Mouse (Mus musculus): ENCODE data around the gene Pcp4l1.
A peak's percentile ranks its signal among the peaks of the same experiment; 100 is the strongest.

Gene Pcp4l1

DNA sequence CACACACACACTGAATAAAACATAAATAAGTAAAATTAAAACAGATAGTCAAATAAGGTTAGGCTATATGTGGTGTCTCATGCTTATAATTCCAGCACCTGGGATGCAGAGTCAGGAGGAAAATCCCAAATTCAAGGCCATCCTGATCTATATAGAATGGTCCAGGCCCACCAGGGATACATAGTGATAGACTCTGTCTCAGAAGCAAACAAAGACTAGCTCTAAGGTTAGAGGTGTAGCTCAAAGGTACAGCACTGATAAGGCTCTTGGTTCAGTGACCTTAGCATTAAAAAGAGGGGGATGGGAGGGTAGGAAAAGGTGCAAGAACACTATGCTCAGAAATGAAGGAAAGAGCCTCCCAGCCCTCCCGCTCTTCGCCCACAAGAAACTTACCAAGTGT is 60.5 kb downstream of the Pcp4l1 start:
- no peak for DNase-seq

GRCm38 (mm10) chr1:171130971-171131370 is 65.1 kb downstream of the Pcp4l1 start:
- DNase-seq, result no peak

DNA sequence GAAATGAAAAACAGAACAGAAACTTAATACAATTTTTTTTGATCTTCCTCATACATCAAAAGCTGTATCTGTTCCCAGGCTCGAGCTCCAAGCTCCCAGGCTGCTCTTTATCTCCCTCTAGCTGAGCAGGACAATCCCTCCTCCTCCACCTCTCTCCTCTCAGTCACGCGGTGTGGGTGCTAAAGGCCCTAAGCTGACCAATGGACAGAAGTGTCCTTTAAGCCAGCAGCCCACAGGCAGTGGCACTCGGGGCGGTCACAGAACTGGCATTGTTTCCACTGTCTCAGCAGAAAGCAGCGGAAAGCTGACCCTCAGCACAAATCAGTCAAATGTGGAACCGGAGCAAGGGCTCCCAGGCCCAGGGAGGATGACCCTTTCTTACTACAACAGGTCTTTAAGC is 66.8 kb downstream of the Pcp4l1 start:
- DNase-seq, result peak; percentile 74

DNA sequence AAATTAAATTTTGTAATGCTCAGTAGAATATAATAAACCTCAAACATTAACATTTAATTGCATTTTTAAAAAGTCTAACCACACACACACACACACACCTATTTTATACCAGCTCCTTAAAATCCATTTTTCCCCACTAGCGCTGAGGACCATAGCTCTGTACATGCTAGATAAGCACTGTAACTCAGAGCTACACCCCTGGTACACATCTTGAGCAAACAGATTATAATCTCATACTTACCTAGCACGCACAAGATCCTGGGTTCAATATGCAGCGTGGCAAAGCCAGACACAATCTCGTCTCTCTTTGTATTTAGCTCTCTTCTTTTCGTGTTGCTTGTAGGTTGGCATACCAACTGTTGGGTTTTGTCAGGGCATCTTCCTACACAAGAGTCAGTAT is 71.7 kb downstream of the Pcp4l1 start:
- no peak for DNase-seq
